Mouse (Mus musculus): Measurements from ENCODE around the gene Pip5kl1. TPM values are rescaled to one million over a fixed set of nuclear protein-coding genes. Genes with fewer than 3 reads are reported as not detected.

The Pip5kl1 gene
- polyA plus RNA-seq, 1 experiment, result not detected

DNA sequence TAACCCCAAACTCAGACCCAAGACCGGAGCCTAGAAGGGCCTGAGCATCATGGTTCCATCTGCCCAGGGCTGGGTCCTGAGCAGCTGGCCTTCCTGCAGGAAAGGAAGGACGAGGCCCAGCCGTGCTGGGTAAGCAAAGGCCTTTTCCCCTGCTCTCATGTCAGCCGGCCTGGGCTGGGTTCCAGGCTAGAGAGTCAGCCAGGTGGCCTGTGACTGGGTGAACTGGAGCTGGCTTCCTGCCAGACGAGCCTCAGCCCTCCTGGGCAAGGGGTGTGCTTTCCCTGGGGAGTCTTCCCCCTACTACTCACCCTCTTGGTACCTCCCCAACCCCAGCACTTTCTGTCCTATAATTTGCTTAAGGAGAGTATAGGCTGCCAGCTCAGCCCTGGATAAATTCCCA lies 6.4 kb upstream of the Pip5kl1 start:
- Histone ChIP-seq H3K4me1 (ENCODE audit: control insufficient read depth, insufficient read depth, insufficient read length, low read length) (no peaks in the 10 kb centered on the region), H3K27ac (replicated peaks; ENCODE audit: low read depth, low read length) (no peak overlapping the region), H3K4me3 (ENCODE audit: insufficient read depth, low read depth, low read length) (no peak overlapping the region)

DNA sequence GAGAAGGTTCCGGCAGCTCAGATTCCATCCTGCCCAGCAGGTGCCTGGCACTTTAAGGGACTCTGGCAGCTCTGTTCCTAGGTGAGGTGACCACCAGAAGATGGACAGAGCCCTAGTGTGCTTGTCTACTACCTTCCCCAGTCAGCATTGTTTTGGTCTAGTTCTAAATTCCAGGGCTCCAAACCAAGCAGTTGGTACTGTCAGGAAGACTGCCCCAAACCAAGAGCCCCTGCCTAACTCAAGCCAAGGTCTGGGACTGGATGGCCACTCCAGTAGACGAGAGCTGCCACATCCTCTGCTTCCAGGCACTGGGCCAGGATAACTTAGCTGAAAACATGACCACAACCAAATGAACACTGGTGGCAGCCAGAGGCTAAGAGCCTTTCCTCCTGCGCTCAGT lies 5.7 kb upstream of the Pip5kl1 start:
- Histone ChIP-seq H3K27ac (replicated peaks; ENCODE audit: low read depth, low read length) (no peak overlapping the region), H3K4me1 (ENCODE audit: control insufficient read depth, insufficient read depth, insufficient read length, low read length) (no peaks in the 10 kb centered on the region), H3K4me3 (ENCODE audit: insufficient read depth, low read depth, low read length) (no peak overlapping the region)

- H3K4me1 ChIP-seq (ENCODE audit: control insufficient read depth, insufficient read depth, insufficient read length, low read length), result no peaks in the 10 kb centered on the region
- H3K4me3 ChIP-seq (ENCODE audit: insufficient read depth, low read depth, low read length), result peak within 1 kb of the TSS; percentile 68
- peak within 1 kb of the TSS; percentile 62 for H3K27ac ChIP-seq (replicated peaks; ENCODE audit: low read depth, low read length)
These were observed 3.7 kb upstream of the Pip5kl1 start, which contains the start of gene Dpm2 for GRCm38 (mm10) chr2:32570698-32571494. TSS of gene Dpm2 (plus strand) at chr2:32570858.

DNA sequence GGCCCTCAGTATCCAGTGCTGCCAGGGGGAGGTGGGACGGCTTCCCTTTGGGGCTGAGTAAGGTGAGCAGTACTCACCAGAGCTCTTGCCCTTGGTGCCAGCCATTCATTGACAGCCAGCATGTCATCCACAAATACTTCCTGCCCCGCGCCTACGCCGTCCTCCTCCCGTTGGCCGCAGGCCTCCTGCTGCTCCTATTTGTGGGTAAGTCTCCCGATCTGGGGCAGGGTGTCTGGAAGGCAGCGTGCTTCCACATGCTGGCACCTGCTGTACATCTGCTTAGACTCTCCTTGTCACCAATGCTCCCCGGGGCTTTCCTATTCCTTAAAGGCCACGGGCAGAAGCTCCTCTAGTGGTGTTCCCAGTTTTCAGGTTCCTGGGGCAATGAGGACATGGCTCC lies 2.4 kb upstream of the Pip5kl1 start:
- Histone ChIP-seq H3K4me1 (ENCODE audit: control insufficient read depth, insufficient read depth, insufficient read length, low read length) (no peaks in the 10 kb centered on the region), H3K27ac (replicated peaks; ENCODE audit: low read depth, low read length) (no peak overlapping the region), H3K4me3 (ENCODE audit: insufficient read depth, low read depth, low read length) (peak overlapping the region; percentile 12; the same call in 1 of the 2 replicates)

- no peak overlapping the region for H3K27ac ChIP-seq (replicated peaks; ENCODE audit: low read depth, low read length)
- H3K4me1 ChIP-seq (ENCODE audit: control insufficient read depth, insufficient read depth, insufficient read length, low read length), result no peaks in the 10 kb centered on the region
- H3K4me3 ChIP-seq (ENCODE audit: insufficient read depth, low read depth, low read length), result no peak overlapping the region
These were observed 446 bp downstream of the Pip5kl1 start for GRCm38 (mm10) chr2:32574901-32575585.

DNA sequence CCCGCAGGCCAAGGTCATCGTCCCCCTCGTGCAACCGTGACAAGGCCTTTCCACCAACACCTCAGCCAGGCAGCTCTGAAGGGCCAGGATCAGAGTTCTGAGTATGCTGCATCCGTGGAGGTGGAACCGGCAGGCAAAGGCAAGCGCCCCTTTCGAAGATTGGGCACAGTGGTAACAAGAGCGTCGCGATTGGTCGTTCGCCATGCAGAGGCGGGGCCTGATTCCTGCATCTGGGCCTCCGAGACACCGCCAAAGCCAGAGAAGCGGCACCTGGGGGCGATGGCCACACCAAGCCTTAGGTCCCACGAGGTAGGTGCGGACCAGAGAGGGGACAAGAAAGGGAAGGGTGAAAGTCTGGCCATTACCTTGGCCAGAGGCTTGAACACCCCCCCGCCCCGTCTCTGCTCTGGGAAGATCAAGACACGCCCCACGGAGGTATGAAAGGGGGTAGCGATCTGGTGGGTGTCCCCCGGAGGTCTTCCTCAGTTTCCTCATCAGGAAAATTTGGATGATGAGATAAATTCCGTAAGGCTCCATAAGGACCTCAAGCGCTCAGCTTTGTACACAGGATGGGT lies 1.1 kb downstream of the Pip5kl1 start, which contains the start of gene 9430097D07Rik:
Gene 9430097D07Rik, minus strand, starts transcription at position 99 of the 575 bp plus-strand sequence.
- Histone ChIP-seq H3K27ac (replicated peaks; ENCODE audit: low read depth, low read length) (no peak within 1 kb of the TSS), H3K4me3 (ENCODE audit: insufficient read depth, low read depth, low read length) (no peak within 1 kb of the TSS), H3K4me1 (ENCODE audit: control insufficient read depth, insufficient read depth, insufficient read length, low read length) (no peaks in the 10 kb centered on the region)

GRCm38 (mm10) chr2:32576532-32576931 lies 1.9 kb downstream of the Pip5kl1 start:
- Histone ChIP-seq H3K4me3 (ENCODE audit: insufficient read depth, low read depth, low read length) (no peak overlapping the region), H3K27ac (replicated peaks; ENCODE audit: low read depth, low read length) (no peak overlapping the region), H3K4me1 (ENCODE audit: control insufficient read depth, insufficient read depth, insufficient read length, low read length) (no peaks in the 10 kb centered on the region)

GRCm38 (mm10) chr2:32578146-32579046 lies 3.8 kb downstream of the Pip5kl1 start:
- no peak overlapping the region for H3K4me3 ChIP-seq (ENCODE audit: insufficient read depth, low read depth, low read length)
- H3K27ac ChIP-seq (replicated peaks; ENCODE audit: low read depth, low read length), result no peak overlapping the region
- H3K4me1 ChIP-seq (ENCODE audit: control insufficient read depth, insufficient read depth, insufficient read length, low read length), result no peaks in the 10 kb centered on the region

DNA sequence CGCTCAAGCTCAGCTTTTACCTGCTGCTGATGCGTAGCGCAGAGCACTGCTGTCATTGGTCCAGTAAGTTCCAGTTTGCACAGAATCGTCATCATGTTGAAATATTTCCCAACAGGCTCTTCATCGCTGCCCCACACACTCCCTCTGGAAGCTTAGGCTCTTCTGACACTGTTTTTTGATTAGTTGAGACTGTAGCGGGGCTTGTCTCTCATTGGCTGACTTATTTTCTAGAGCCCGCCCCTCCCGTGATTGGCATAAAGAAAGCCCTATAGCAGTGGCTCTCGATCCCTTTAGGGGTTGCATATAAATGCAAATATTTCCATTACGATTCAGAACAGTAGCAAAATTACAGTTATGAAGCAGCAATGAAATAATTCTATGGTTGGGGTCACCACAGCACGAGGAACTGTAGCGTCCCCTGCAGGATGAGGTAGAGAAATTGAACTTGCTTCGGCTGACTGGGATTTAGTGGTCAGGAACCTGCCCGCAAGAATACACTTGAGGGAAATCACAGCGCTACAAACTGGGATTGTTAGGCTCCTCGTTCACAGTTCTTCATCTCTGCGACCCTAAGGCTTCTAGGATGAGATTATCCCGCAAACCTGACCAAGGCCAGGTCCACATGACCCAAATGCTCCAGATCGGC lies 7.0 kb downstream of the Pip5kl1 start:
- Histone ChIP-seq H3K4me1 (ENCODE audit: control insufficient read depth, insufficient read depth, insufficient read length, low read length) (no peaks in the 10 kb centered on the region), H3K4me3 (ENCODE audit: insufficient read depth, low read depth, low read length) (no peak overlapping the region), H3K27ac (replicated peaks; ENCODE audit: low read depth, low read length) (no peak overlapping the region)

- Histone ChIP-seq H3K27ac (replicated peaks; ENCODE audit: low read depth, low read length) (no peak overlapping the region), H3K4me3 (ENCODE audit: insufficient read depth, low read depth, low read length) (peak overlapping the region; percentile 22; the same call in 1 of the 2 replicates), H3K4me1 (ENCODE audit: control insufficient read depth, insufficient read depth, insufficient read length, low read length) (no peaks in the 10 kb centered on the region)
These were observed 8.5 kb downstream of the Pip5kl1 start for GRCm38 (mm10) chr2:32582830-32583799.

DNA sequence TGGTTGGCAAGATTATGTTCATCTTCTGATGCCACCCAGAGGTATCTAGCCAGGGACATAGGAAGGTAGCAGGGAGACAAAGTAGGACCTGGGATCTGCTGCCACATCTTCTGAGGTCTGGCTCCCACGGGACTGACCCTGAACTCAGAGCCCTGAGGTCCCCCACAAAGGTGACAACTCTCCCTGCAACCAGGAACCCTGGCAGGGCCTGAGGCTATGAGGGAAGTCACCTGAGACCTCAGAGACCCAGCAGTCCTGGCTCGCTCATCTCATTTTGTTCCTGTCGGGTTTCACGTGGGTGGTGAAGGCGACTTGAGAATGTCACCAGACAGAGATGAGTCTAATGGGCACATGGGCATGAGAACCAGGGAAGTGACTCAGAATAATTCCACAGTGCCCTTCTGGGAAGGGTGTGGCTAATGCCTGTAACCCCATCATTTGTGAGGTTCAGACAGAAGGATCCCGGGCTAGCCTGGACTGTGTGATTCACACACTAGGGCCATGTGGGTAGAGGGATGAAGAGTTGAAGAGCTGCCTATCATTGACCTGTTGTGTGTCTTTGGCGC lies 10.6 kb downstream of the Pip5kl1 start:
- Histone ChIP-seq H3K4me1 (ENCODE audit: control insufficient read depth, insufficient read depth, insufficient read length, low read length) (peaks cover 4% of the 10 kb centered on the region), H3K27ac (replicated peaks; ENCODE audit: low read depth, low read length) (no peak overlapping the region), H3K4me3 (ENCODE audit: insufficient read depth, low read depth, low read length) (no peak overlapping the region)

DNA sequence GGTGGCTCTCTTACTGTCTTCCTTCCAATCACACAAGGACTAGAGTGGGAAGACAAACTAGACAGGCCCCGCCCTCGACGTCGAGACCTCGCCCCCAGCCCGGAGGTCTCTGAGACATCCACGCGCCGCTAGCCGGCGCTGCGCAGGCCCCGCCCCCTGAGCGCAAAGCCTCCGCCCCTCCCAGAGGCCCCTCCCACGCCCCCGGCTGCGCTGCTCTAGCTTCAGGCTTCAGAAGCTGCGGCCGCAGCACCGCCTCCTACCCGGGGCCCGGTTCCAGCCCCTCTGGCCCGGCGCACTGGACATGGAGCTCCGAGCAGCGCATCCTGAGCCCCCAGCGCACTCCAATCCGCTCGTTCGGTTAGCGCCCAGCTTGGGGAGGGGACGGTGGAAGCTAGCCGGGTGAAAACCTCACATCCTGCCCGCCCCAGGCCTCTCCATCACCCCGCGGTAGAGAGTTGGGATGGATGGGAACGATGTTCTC lies 12.3 kb downstream of the Pip5kl1 start, which contains the start of gene St6galnac4:
Gene St6galnac4, plus strand, starts transcription at position 225 of the 481 bp plus-strand sequence.
- Histone ChIP-seq H3K4me1 (ENCODE audit: control insufficient read depth, insufficient read depth, insufficient read length, low read length) (peaks cover 4% of the 10 kb centered on the region), H3K27ac (replicated peaks; ENCODE audit: low read depth, low read length) (peak within 1 kb of the TSS; percentile 99), H3K4me3 (ENCODE audit: insufficient read depth, low read depth, low read length) (peak within 1 kb of the TSS; percentile 84)

DNA sequence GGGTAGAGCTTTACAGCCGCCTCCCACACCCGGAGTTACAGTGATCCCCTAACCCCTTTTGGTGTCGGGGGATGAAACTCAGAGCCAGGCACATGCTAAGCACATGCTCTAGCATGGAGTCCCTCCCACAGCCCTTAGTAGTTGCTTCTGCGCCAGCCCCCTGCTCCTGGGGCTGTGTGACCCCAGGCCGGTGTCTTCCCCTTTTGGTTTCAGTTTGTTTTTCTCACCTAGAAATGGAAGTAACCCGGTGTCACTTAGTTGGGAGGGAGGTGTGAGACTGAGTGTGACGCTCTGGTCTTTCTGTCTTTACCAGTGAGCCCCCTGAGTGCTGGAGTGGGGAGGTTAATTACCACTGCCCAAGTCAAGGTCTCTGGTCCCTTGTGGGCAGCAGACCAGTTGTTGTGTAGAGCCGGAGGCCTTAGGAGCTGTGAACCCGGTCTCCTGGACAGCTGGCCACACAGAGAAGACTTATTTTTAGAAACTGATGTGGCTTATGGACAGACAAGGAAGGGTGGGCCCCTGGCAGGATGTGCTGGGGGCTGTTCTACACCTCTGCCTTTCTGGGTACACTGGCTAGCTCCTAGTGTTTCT lies 13.2 kb downstream of the Pip5kl1 start:
- peak overlapping the region; percentile 99 for H3K27ac ChIP-seq (replicated peaks; ENCODE audit: low read depth, low read length)
- H3K4me3 ChIP-seq (ENCODE audit: insufficient read depth, low read depth, low read length), result peak overlapping the region; percentile 84
- peaks cover 4% of the 10 kb centered on the region for H3K4me1 ChIP-seq (ENCODE audit: control insufficient read depth, insufficient read depth, insufficient read length, low read length)
